Mouse (Mus musculus) limb, embryonic 10.5 days (tissue): ENCODE data around the gene Gm20521. TPM values are rescaled to one million over a fixed set of nuclear protein-coding genes. Genes with fewer than 3 reads are reported as not detected.
A peak's percentile ranks its signal among the peaks of the same experiment; 100 is the strongest.

Experiments
- DNase-seq: peaks from one replicate; pipeline ENCODE4 v3.0.0-alpha.2; 2017; ENCODE audit warnings: low spot score
- H3K27ac ChIP-seq: fragments of 300-500 bp; sonication (generic); 2 replicates; pipeline ENCODE4 v1.5.1; 2016; ENCODE audit warnings: mild to moderate bottlenecking
- H3K27me3 ChIP-seq: fragments of 300-500 bp; sonication (generic); 2 replicates; pipeline ENCODE4 v1.6.1; 2016; ENCODE audit warnings: low read depth, mild to moderate bottlenecking; ENCODE audit not compliant: poor library complexity, severe bottlenecking
- H3K36me3 ChIP-seq: fragments of 300-500 bp; sonication (generic); 2 replicates; pipeline ENCODE4 v1.6.1; 2016; ENCODE audit warnings: mild to moderate bottlenecking, moderate library complexity
- H3K4me1 ChIP-seq: fragments of 300-500 bp; sonication (generic); 2 replicates; pipeline ENCODE4 v1.6.1; 2016
- H3K4me3 ChIP-seq: fragments of 300-500 bp; sonication (generic); 2 replicates; pipeline ENCODE4 v1.5.1; 2016; ENCODE audit warnings: mild to moderate bottlenecking, moderate library complexity
- H3K9me3 ChIP-seq: fragments of 300-500 bp; sonication (generic); replicated peaks from 2 replicates; pipeline ENCODE4 v1.6.1; 2016; ENCODE audit warnings: mild to moderate bottlenecking
- WGBS: fragments of 180-500 bp; shearing (Covaris S2); methylation state at CpG from one replicate; pipeline ENCODE4 v1.1.7; 2016; 5-methylcytosine and 5-hydroxymethylcytosine counted together
- polyA plus RNA-seq: library from polyadenylated mRNA; unstranded; fragments of >200 nt; fragmentation: Nextera tagmentation; extraction: Ambion mirVana; gene quantifications from 2 replicates; pipeline ENCODE4 v1.2.1, GENCODE M21; 2016

The Gm20521 gene
- polyA plus RNA-seq, 1 experiment from 2014 or later: 0.55 TPM

- H3K27ac ChIP-seq: no peak overlapping the region
- H3K27me3 ChIP-seq: no peaks in the 10 kb centered on the region
- no peak overlapping the region for H3K4me3 ChIP-seq
- 3% methylated on average over 3 of the region's 3 CpGs for WGBS
- peaks cover 49% of the 10 kb centered on the region for H3K36me3 ChIP-seq
- peaks cover 3% of the 10 kb centered on the region for H3K4me1 ChIP-seq
- H3K9me3 ChIP-seq: no peaks in the 10 kb centered on the region
- DNase-seq: peak; percentile 63
These were observed 17.1 kb downstream of the Gm20521 start for GRCm38 (mm10) chr14:54900383-54900782.

GRCm38 (mm10) chr14:54903641-54904040 is 20.4 kb downstream of the Gm20521 start:
- no peak overlapping the region for H3K27ac ChIP-seq
- no peaks in the 10 kb centered on the region for H3K9me3 ChIP-seq
- 90% methylated on average over 4 of the region's 4 CpGs for WGBS
- no peaks in the 10 kb centered on the region for H3K27me3 ChIP-seq
- no peak overlapping the region for H3K4me3 ChIP-seq
- H3K36me3 ChIP-seq: peaks cover 46% of the 10 kb centered on the region
- peaks cover under 1% of the 10 kb centered on the region; the same call in 1 of the 2 replicates for H3K4me1 ChIP-seq
- no peak for DNase-seq

GRCm38 (mm10) chr14:54908682-54909081 is 25.4 kb downstream of the Gm20521 start:
- WGBS: 78% methylated on average over 7 of the region's 7 CpGs
- Histone ChIP-seq H3K4me3 (no peak overlapping the region), H3K27ac (no peak overlapping the region), H3K36me3 (peaks cover 65% of the 10 kb centered on the region), H3K9me3 (no peaks in the 10 kb centered on the region), H3K4me1 (peaks cover 25% of the 10 kb centered on the region), H3K27me3 (0 out of 2 replicates have a peak, but pooled peaks cover 5% of the 10 kb centered on the region)
- DNase-seq: no peak

- Histone ChIP-seq H3K4me1 (peaks cover 26% of the 10 kb centered on the region), H3K27me3 (0 out of 2 replicates have a peak, but pooled peaks cover 5% of the 10 kb centered on the region), H3K4me3 (peak overlapping the region; percentile 95), H3K27ac (peak overlapping the region; percentile 95), H3K36me3 (peaks cover 61% of the 10 kb centered on the region), H3K9me3 (no peaks in the 10 kb centered on the region)
- peak; percentile 63 for DNase-seq
- WGBS: 3% methylated on average over 67 of the region's 69 CpGs
These were observed 29.0 kb downstream of the Gm20521 start for GRCm38 (mm10) chr14:54912109-54912850.

GRCm38 (mm10) chr14:54912886-54913285 is 29.6 kb downstream of the Gm20521 start, which contains the start of gene Slc22a17:
TSS of gene Slc22a17 (minus strand) at chr14:54913132.
- Histone ChIP-seq H3K36me3 (peaks cover 61% of the 10 kb centered on the region), H3K4me3 (peak within 1 kb of the TSS; percentile 95), H3K9me3 (no peaks in the 10 kb centered on the region), H3K27ac (peak within 1 kb of the TSS; percentile 95), H3K4me1 (peaks cover 26% of the 10 kb centered on the region), H3K27me3 (0 out of 2 replicates have a peak, but pooled peaks cover 5% of the 10 kb centered on the region)
- peak; percentile 82 for DNase-seq
- under 1% methylated on average over 28 of the region's 28 CpGs for WGBS

GRCm38 (mm10) chr14:54913343-54913742 is 30.1 kb downstream of the Gm20521 start:
- 22% methylated on average over 10 of the region's 10 CpGs for WGBS
- DNase-seq: no peak
- H3K36me3 ChIP-seq: peaks cover 61% of the 10 kb centered on the region

GRCm38 (mm10) chr14:54920076-54920685 is 36.9 kb downstream of the Gm20521 start:
- H3K4me3 ChIP-seq: no peak overlapping the region
- no peak overlapping the region for H3K27ac ChIP-seq
- peaks cover 80% of the 10 kb centered on the region for H3K36me3 ChIP-seq
- peaks cover 20% of the 10 kb centered on the region for H3K4me1 ChIP-seq
- no peak for DNase-seq
- WGBS: 93% methylated on average over 16 of the region's 16 CpGs
- no peaks in the 10 kb centered on the region for H3K27me3 ChIP-seq
- peaks cover 16% of the 10 kb centered on the region for H3K9me3 ChIP-seq

More at GRCm38 (mm10) chr14:54913343-54913742, 30.1 kb downstream of the Gm20521 start:
- Histone ChIP-seq H3K9me3 (no peaks in the 10 kb centered on the region), H3K27me3 (0 out of 2 replicates have a peak, but pooled peaks cover 5% of the 10 kb centered on the region), H3K4me3 (peak overlapping the region; percentile 95), H3K4me1 (peaks cover 26% of the 10 kb centered on the region), H3K27ac (peak overlapping the region; percentile 95)

GRCm38 (mm10) chr14:54924641-54925348 is 41.6 kb downstream of the Gm20521 start:
- DNase-seq: peak; percentile 65
- WGBS: 12% methylated on average over 7 of the region's 7 CpGs
- peak overlapping the region; percentile 99 for H3K27ac ChIP-seq
- peaks cover 51% of the 10 kb centered on the region for H3K4me1 ChIP-seq
- peaks cover 4% of the 10 kb centered on the region; the same call in 1 of the 2 replicates for H3K27me3 ChIP-seq
- H3K9me3 ChIP-seq: peaks cover 16% of the 10 kb centered on the region
- peak overlapping the region; percentile 71 for H3K4me3 ChIP-seq
- peaks cover 36% of the 10 kb centered on the region for H3K36me3 ChIP-seq

- peaks cover 27% of the 10 kb centered on the region for H3K36me3 ChIP-seq
- peaks cover 4% of the 10 kb centered on the region; the same call in 1 of the 2 replicates for H3K27me3 ChIP-seq
- H3K9me3 ChIP-seq: peaks cover 15% of the 10 kb centered on the region
- peak within 1 kb of the TSS; percentile 71 for H3K4me3 ChIP-seq
- 1% methylated on average over 57 of the region's 57 CpGs for WGBS
- peaks cover 58% of the 10 kb centered on the region for H3K4me1 ChIP-seq
- peak within 1 kb of the TSS; percentile 99 for H3K27ac ChIP-seq
- peak; percentile 80 for DNase-seq
These were observed 42.4 kb downstream of the Gm20521 start, which contains the start of gene Efs for GRCm38 (mm10) chr14:54925349-54926342. TSS of gene Efs (minus strand) at chr14:54926126.

GRCm38 (mm10) chr14:54926401-54927158 is 43.3 kb downstream of the Gm20521 start:
- peak overlapping the region; percentile 71 for H3K4me3 ChIP-seq
- H3K36me3 ChIP-seq: peaks cover 18% of the 10 kb centered on the region
- H3K27ac ChIP-seq: peak overlapping the region; percentile 99
- H3K27me3 ChIP-seq: peaks cover 4% of the 10 kb centered on the region; the same call in 1 of the 2 replicates
- H3K9me3 ChIP-seq: peaks cover 5% of the 10 kb centered on the region; the same call in 1 of the 2 replicates
- peak; percentile 90 for DNase-seq
- under 1% methylated on average over 57 of the region's 58 CpGs for WGBS
- peaks cover 59% of the 10 kb centered on the region for H3K4me1 ChIP-seq

GRCm38 (mm10) chr14:54927296-54927695 is 44.1 kb downstream of the Gm20521 start:
- Histone ChIP-seq H3K9me3 (no peaks in the 10 kb centered on the region), H3K27ac (peak overlapping the region; percentile 99), H3K36me3 (peaks cover 11% of the 10 kb centered on the region), H3K27me3 (peaks cover 4% of the 10 kb centered on the region; the same call in 1 of the 2 replicates), H3K4me1 (peaks cover 59% of the 10 kb centered on the region), H3K4me3 (peak overlapping the region; percentile 71)
- WGBS: 3% methylated on average over 7 of the region's 7 CpGs
- no peak for DNase-seq
